Mouse (Mus musculus): ENCODE results near the gene Olfr1355. TPM values are rescaled to one million over a fixed set of nuclear protein-coding genes. Genes with fewer than 3 reads are reported as not detected.

The Olfr1355 gene
- not detected in 2 replicates for polyA plus RNA-seq (2015; fragmentation: Nextera tagmentation; extraction: Ambion mirVana)

DNA sequence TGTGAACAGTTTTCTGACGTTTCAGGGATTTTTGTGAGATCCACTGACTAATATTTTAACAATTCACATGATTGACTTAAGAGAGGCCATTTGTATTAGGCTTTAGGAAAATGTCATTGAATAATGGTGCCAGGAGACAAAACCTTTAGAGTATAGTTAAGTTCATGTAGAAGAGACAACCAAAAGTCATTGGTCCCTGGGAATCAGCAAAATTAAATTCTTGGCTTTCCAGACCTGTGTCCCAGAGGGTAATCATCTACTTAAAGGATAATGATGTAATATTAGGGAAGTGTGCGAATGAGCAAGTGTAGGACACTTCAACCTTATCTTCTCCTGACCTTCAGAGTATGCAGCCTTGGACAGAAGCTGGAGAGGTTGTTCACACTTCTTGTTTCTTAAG, at the start of gene Olfr1355:
Olfr1355 (plus strand) TSS at position 301 of the 400 bp plus-strand sequence.

DNA sequence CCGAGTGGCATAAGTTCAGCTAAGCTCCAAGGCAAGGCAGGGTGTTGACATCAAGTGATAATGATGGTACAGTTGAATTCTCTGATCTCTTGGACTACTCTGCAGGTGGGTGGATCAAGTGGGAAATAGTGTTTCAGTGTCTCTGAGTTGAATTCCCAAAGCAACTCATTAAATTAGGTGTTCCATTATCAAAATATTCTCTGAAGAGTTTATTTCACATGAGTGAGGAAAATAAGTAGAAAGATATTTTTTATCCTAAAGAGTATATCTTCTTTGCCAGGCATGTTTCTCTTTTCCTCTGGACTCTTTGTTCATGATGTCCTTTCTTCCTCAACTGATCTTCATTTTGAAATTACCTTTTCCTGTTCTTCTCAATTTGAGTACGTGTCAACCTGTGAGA, 23.3 kb upstream of the Olfr1355 start, which contains the start of gene Olfr1356:
Olfr1356 (minus strand) TSS at position 101 of the 400 bp plus-strand sequence.

DNA sequence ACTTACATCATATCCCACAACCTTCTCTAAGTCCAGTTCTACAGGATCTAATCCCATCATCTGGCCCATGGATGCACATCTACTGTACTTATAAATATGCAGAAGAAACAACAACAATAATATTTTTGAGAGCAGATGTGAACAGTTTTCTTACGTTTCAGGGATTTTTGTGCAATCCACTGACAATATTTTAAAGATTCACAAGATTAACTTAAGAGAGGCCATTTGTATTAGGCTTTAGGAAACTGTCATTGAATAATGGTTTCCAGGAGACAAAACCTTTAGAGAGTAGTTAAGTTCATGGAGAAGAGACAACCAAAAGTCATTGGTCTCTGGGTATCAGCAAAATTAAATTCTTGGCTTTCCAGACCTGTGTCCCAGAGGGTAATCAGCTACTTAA, 37.5 kb downstream of the Olfr1355 start, which contains the start of gene Olfr1354:
Olfr1354 (plus strand) TSS at position 301 of the 400 bp plus-strand sequence.

Other genes starting within 250 kb of the Olfr1355 start
- not detected in 2 replicates for gene Casp14, start 157.2 kb upstream of the Olfr1355 start, polyA plus RNA-seq (2015; fragmentation: Nextera tagmentation; extraction: Ambion mirVana)
- 0.39 and 0.41 TPM in 2 replicates for gene Ccdc105, start 122.5 kb upstream of the Olfr1355 start, polyA plus RNA-seq (2015; fragmentation: Nextera tagmentation; extraction: Ambion mirVana)
- gene Slc1a6, start 95.0 kb upstream of the Olfr1355 start, polyA plus RNA-seq (2015; fragmentation: Nextera tagmentation; extraction: Ambion mirVana): 43.3 and 52.0 TPM in 2 replicates
- not detected in 2 replicates for gene Olfr1356, start 23.4 kb upstream of the Olfr1355 start, polyA plus RNA-seq (2015; fragmentation: Nextera tagmentation; extraction: Ambion mirVana)
- not detected in 2 replicates for gene Olfr1354, start 37.6 kb downstream of the Olfr1355 start, polyA plus RNA-seq (2015; fragmentation: Nextera tagmentation; extraction: Ambion mirVana)
- not detected in 2 replicates for gene Olfr8, start 75.1 kb downstream of the Olfr1355 start, polyA plus RNA-seq (2015; fragmentation: Nextera tagmentation; extraction: Ambion mirVana)
- not detected in 2 replicates for gene Olfr1353, start 87.8 kb downstream of the Olfr1355 start, polyA plus RNA-seq (2015; fragmentation: Nextera tagmentation; extraction: Ambion mirVana)
- gene Olfr1352, start 105.5 kb downstream of the Olfr1355 start, polyA plus RNA-seq (2015; fragmentation: Nextera tagmentation; extraction: Ambion mirVana): not detected in 2 replicates
- not detected in 2 replicates for gene Olfr1351, start 136.9 kb downstream of the Olfr1355 start, polyA plus RNA-seq (2015; fragmentation: Nextera tagmentation; extraction: Ambion mirVana)
- 0.21 and 0.47 TPM in 2 replicates for gene Olfr57, start 153.2 kb downstream of the Olfr1355 start, polyA plus RNA-seq (2015; fragmentation: Nextera tagmentation; extraction: Ambion mirVana)
- gene 2610008E11Rik, start 222.1 kb downstream of the Olfr1355 start, polyA plus RNA-seq (2015; fragmentation: Nextera tagmentation; extraction: Ambion mirVana): 26.0 and 28.5 TPM in 2 replicates

Measured in neural tube, postnatal 0 days (tissue).